Mouse (Mus musculus) brain, embryonic 14.5 days (tissue): ENCODE data around the gene Dctd.

ENCODE experiments used
- CTCF ChIP-seq: fragments of 200-500 bp; IDR thresholded peaks from 2 replicates; pipeline ENCODE4 v1.5.1; 2012; ENCODE audit warnings: inconsistent platforms, mild to moderate bottlenecking, moderate library complexity, borderline replicate concordance; ENCODE audit not compliant: insufficient read depth, insufficient read length; ENCODE audit errors: extremely low read depth
- POLR2A ChIP-seq: fragments of 200-500 bp; IDR thresholded peaks from 2 replicates; pipeline ENCODE4 v1.6.1; 2012; ENCODE audit warnings: mild to moderate bottlenecking, inconsistent platforms, borderline replicate concordance; ENCODE audit not compliant: poor library complexity, insufficient read depth, insufficient read length, severe bottlenecking; ENCODE audit errors: extremely low read depth

DNA sequence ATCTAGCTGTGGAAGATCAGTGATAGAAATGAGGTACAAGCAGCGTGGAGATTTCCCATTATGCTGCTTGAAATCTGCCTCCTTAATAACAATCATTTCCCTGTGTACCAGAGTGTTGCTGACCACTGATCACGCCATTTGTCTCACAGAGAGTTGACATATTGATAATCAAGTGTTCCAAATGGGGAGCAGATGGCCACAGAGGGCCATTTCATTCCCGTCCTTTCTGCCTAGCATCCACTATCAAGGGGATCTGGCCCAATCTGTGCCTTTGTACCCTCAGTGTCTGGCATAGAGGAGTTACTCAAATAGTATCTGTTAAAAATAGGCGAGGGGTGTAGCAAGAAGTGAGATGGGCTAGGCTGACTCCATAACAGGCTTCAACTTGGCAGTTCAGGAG, 78.5 kb downstream of the Dctd start:
- TF ChIP-seq CTCF (no peak), POLR2A (no peak)
